Mouse (Mus musculus): ENCODE data around the gene Btbd2. TPM values are rescaled to one million over a fixed set of nuclear protein-coding genes. Genes with fewer than 3 reads are reported as not detected.

Btbd2 gene
- polyA plus RNA-seq, 2 experiments from 2014 or later: 7.2 to 7.3 TPM

DNA sequence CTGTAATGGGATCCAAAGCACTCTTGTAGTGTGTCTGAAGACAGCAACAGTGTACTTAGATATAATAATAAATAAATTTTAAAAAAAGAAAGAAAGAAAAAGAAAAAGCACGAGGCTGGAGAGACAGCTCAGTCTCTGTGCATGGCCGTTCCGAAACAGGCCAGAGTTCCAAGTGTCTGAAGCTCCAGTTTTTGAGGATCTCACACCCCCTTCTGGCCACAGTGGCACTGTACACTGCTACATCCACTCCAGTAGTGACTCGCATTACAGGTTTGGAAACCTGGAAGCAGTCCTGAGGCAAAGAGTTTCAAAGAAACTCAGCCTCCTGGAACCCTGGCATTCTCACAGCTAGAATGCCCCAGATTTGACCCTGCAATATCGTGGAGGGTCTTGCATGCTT is 31.0 kb upstream of the Btbd2 start:
- ATAC-seq: peak; percentile 28

- ATAC-seq: no peak
Observed at GRCm38 (mm10) chr10:80686617-80687016, 29.7 kb upstream of the Btbd2 start.

DNA sequence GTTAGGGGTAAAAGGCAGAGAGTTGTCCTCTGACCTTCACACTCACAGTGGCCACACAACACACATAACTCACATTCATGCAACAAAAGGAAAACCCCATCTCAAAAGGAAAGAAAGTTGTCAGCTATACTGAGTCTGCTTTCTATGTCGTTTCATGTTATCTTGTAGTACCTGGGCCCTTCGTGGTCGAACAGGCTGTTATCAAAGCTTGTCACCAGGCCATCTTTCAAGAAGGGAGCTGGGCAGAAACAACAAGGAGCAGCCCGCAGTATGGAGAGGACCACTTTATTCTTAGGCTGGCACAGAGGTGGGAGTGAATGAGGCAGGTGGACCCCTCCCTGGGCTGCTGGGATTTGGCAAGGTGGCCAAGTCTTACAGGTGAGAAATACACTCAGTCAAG is 28.1 kb upstream of the Btbd2 start:
- ATAC-seq: no peak

DNA sequence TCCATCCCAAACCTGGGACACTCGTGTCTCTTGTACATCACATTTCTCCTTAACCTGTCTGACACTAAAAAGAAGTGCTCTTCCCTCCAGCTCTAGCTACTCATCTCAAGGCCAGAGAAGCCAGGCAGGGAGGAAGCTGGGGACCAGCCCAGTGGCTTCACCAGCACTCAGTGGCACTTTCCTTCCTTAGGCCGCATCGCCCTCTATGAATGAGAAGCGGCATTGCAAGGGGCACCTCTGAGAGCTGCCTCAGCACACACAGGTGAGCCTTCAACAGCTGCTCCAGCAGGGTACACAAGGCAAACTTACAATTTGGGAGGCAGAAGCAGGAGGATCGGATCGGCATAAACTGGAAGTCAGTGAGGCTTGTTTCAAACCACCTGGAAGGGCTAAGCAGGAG is 27.3 kb upstream of the Btbd2 start:
- peak; percentile 66 for ATAC-seq

DNA sequence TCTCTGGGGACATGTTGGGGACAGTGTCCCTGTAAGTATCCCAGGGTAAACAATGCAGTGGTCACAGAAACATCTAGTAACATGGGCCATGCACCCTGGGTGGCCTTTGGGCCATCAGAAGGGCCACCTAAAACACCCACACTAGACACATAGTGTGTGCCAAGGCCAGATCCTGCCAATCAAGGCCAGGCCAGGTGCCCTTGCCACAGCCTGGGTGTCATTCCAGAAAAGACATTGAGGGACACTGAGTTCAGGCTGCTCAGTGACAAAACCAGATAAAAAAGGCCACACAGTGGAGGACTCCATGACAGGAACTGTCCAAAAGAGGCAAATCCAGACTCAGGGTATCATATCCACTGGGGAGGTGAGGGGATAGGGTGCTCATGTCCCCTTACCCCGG is 26.8 kb upstream of the Btbd2 start:
- ATAC-seq: no peak

GRCm38 (mm10) chr10:80682003-80682402 is 25.1 kb upstream of the Btbd2 start:
- peak; percentile 53 for ATAC-seq

- ATAC-seq: no peak
Observed at GRCm38 (mm10) chr10:80680260-80680696, 23.4 kb upstream of the Btbd2 start.

DNA sequence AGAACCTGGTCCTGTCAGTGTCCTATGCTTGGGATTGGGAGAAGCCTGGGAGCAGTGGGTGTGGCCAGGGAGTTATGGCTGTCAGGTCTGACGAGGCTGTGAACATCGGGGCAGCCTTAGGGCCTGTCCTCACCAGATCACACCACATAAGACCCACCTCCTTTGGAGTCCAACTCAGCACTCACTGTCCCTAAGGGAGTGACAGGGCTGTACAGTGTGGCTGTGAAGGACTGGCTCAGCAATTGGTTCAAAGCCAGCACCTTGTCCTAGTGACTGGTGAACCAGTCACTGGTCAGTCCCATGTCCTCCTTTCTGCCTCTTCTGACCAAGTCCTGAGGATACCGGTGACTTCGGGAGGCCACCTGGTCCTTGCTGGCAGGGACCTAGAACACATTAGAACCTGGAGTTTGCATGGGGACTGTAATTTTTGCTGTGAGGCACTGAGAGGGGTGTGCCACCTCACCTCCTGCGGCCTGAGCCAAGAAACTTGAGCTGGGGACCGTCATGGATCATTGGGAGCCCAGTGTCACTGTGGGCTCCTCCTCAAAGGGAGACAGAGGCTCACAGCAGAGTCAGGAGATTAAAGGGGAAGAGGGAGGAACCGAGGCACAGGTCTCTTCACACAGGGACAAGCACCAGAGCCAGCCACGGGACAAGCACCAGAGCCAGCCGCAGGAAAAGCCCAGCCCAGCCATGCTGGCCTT is 22.8 kb upstream of the Btbd2 start:
- no peak for ATAC-seq

DNA sequence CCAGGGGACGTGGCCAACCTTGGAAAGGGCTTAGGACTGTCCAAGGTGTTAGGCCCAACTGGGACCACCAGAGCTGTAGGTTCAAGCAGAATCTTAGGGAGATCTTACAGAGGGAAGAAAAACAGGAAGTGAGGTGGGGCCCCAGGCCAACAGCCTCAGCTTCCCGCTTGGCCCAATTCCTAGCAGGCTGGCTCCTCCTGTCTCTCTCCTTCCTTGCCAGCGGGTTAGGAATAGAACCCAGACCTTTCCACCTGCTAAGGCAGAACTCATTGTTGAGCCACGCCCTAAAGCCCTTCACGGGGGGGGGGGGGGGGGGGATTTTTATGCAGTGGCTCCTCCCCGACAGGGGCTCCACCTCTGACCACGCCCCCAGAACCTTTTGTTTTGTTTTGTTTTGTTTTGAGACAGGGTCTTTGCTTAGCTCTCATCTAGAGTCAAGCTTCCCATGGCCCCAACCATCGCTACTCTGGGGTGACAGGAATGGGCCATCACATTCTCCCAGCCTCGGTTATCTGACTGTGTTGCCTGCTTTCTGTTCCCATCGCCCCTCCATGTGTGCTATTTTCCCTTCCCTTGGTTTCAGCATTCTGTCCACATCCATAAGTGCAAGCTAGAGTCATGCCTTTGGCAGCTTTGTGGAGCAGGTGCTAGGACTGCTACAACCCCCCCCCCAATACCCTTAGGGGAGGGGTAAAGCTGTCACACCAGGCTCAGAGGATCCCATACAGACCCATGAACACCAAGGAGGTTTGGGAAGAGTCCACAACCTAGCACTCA is 21.9 kb upstream of the Btbd2 start:
- no peak for ATAC-seq

DNA sequence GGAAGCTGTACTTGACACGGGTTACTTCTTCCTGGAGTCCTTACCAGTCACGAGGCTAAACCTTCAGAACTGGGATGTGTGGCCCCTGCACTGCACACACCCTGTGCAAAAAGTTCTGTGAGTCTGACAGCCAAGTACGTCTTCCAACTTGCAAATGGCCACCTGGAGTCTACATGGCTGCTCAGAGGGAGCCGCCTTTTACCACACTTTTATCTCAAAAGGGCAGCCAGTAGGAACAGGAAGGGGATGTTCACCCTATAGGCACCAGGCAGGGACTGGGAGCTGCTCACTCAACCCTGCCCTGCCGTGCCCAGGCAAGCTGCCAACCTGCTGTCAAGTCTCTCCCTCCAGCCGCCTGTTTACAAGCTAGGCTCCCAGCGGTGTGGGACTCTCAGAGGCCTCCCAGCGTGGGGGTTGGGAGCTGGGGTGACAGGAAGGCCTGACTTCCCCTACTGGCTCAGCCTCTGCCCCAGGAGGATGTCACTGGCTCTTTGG is 21.1 kb upstream of the Btbd2 start, which contains the start of gene Mknk2:
Mknk2 (minus strand) TSS at position 171 of the 495 bp plus-strand sequence.
- ATAC-seq: peak; percentile 50

- ATAC-seq: peak; percentile 28
Observed at GRCm38 (mm10) chr10:80677128-80677875, 20.4 kb upstream of the Btbd2 start.

GRCm38 (mm10) chr10:80676198-80676928 is 19.5 kb upstream of the Btbd2 start:
- ATAC-seq: peak; percentile 71

GRCm38 (mm10) chr10:80675405-80676197 is 18.7 kb upstream of the Btbd2 start:
- ATAC-seq: no peak

DNA sequence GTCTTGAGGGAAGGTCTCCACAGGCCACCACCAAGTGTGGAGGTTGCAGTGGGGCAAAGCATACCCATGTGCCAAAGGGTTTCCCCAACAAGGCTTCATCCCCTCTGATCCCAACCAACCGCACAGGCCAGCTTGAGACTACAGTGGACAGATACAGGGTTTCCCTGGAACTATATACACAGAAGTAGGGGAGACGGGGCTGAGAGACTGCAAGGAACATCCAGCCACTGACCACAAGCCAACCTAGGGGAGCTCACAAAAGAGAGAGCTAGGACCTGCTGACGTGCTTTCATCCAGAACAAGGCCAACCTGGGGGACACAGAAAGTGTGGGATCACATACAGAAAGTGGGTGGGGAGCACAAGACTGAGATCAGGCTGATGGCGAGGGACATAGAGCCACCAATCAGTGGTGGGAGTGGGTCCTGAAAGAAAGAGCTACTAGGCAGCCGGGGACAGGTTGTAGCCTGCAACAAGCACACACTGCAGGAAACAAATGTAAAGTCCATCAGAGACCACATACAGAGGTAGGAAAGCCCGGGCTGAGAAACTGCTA is 18.1 kb upstream of the Btbd2 start:
- no peak for ATAC-seq

GRCm38 (mm10) chr10:80674161-80674711 is 17.4 kb upstream of the Btbd2 start:
- ATAC-seq: no peak

DNA sequence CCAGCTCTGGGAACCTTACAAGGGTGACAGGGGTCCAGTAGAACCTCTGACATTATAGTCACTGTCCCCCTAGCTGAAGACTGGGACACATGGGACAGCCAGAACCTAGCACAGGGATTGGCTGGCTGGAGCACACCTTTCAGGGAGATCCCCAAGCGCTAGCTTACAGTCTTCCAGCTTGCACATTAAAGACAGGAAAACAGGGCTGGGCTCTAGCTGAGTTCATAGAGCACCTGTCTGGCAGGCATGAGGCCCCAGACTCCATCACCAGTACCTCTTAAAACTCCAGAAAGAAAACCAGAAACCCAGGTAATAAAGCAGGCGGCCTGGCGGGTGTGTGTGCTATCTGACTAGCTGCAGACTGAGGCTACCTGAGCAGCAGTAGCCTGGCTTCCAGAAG is 16.8 kb upstream of the Btbd2 start:
- ATAC-seq: no peak

DNA sequence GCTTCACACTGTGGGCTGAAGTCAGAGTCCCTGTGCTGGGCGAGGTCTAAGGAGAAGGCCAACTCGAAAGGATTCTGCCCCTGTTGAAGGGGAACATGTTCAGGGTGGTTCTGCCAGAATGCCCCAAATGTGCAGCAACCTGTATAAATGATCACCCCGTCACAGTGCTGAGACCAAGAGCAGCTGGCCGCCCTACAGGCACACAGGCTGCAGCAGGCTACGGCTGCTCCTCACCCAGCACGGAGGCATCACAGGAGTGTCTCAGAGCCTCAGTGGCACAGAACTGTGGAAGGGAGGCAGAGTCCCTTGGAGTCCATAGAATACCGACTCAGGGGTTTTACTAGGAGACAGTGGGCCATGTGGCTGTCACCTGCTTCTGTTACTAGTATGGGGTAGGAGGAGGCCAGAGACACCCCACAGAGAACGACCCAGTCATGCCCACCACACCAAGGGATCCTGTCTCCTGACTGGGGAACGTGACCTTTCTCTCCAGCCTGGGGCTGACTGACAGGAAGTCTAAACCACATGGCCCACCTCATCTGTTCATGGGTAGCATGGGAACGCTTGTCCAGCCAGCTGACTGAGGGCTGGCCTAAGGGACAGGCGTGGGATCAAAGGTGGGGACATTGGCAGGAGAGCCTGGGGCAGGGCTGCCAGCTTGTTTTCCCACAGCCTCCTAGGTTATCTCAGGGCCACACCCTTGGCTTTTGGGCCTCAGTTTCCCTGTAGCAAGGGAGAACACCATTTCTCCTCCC is 15.2 kb upstream of the Btbd2 start:
- no peak for ATAC-seq

DNA sequence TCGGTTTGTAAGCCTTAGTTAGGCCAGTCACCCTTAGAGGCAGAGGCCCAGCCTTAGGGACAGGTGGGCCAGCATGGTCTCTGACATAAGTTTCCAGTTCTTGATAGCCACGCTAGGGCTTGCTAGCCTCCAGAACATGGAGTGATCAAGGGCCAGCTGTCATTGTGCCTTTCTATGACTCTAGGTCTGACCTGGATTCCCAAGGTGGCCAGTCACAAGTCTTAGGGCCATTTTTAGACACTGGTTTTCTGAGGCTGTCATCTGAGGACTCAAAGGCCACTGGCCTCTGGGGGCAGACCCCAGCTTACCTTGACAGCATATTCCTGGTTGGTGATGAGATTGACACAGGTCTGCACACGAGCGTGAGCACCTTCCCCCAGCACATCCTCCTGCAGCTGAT is 14.4 kb upstream of the Btbd2 start:
- no peak for ATAC-seq

GRCm38 (mm10) chr10:80670531-80670930 is 13.7 kb upstream of the Btbd2 start:
- no peak for ATAC-seq
